Mouse (Mus musculus): ENCODE measurements at regions not wholly inside any gene's neighbourhood (a gene's known extent, or its start where the extent isn't known, plus 50 kb on each side); places are given as distances from the start of the nearest gene placed in this dataset.

- no peak for TF ChIP-seq POLR2A (IDR thresholded peaks at IDR 0.05; ENCODE audit: insufficient read depth, low read depth, low read length)
- no peak for TF ChIP-seq CTCF (IDR thresholded peaks at IDR 0.05; ENCODE audit: insufficient read depth, low read depth, low read length)
Measured at GRCm38 (mm10) chr3:53372887-53373286, 90.2 kb downstream of the Nhlrc3 start.
